Mouse (Mus musculus): ENCODE measurements around the gene Cyba. TPM values are rescaled to one million over a fixed set of nuclear protein-coding genes. Genes with fewer than 3 reads are reported as not detected.
A peak's percentile ranks its signal among the peaks of the same experiment; 100 is the strongest.

Cyba gene
- total and polyA plus RNA-seq, 3 experiments = 41.2 to 92.8 (median 43.9) TPM

DNA sequence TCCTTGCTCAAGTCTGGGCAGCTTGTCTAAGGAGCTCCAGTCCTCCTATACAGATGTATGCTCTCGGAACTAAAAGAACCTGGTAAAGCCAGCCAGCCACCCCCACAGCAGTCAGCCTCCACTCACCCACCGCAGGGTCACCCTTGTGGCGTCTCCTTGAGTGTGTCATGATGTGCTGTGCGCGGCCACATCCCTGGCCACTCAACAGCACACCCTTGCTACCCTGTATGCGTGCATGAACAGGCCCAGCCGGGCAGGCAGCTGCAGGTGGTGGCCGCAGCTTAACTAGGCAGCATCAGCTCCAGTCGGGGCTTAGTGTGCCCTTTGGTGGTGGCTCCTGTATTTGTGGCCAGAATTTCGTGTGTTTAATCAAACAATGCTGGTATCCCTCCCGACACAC lies 24.4 kb upstream of the Cyba start:
- Histone ChIP-seq H3K79me2 (replicated peaks; ENCODE audit: control insufficient read depth, insufficient read depth, low read length) (no peaks in the 10 kb centered on the region), H3K9ac (ENCODE audit: low read depth, low read length) (no peak overlapping the region), H3K27ac (no peak overlapping the region), H3K27me3 (ENCODE audit: control insufficient read depth, insufficient read depth, low read length) (no peaks in the 10 kb centered on the region), H3K4me1 (ENCODE audit: control insufficient read depth, insufficient read depth, low read length) (peaks cover 4% of the 10 kb centered on the region; the same call in 1 of the 2 replicates), H3K4me3 (no peak overlapping the region), H3K36me3 (ENCODE audit: control insufficient read depth, insufficient read depth, low read length) (no peaks in the 10 kb centered on the region)
- WGBS = 71% methylated on average over 11 of the region's 11 CpGs
- intact Hi-C loops (cut with DNase I) = no loop called here
- no peak for TF ChIP-seq EP300 (IDR thresholded peaks at IDR 0.05; ENCODE audit: insufficient read depth, low read depth, low read length)
- TF ChIP-seq POLR2A (IDR thresholded peaks at IDR 0.05; ENCODE audit: insufficient read depth, low read depth, low read length) = no peak
- no peak for TF ChIP-seq CTCF (IDR thresholded peaks at IDR 0.05)
- DNase-seq = no peak

DNA sequence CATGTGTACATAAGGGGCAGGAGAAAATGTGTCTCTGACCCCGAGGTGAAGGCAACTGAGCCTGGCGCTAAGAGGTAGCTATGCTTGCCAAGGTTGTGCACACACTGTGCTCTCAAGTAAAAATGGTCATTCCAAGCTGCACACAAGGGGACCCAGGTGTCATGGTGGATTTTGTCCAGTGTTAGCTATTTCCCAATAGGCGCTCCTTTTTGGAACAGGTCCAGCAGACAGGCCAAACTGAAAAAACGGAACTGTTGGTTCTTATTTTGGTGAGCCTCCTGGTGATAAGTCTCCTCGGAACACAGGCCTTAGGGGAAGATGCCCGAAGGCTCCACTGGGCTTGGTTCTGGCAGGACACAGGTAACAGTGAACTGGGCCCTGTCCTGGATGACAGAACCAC lies 21.7 kb upstream of the Cyba start:
- Histone ChIP-seq H3K27me3 (ENCODE audit: control insufficient read depth, insufficient read depth, low read length) (no peaks in the 10 kb centered on the region), H3K36me3 (ENCODE audit: control insufficient read depth, insufficient read depth, low read length) (no peaks in the 10 kb centered on the region), H3K79me2 (replicated peaks; ENCODE audit: control insufficient read depth, insufficient read depth, low read length) (no peaks in the 10 kb centered on the region), H3K27ac (no peak overlapping the region), H3K9ac (ENCODE audit: low read depth, low read length) (no peak overlapping the region), H3K4me1 (ENCODE audit: control insufficient read depth, insufficient read depth, low read length) (no peaks in the 10 kb centered on the region), H3K4me3 (no peak overlapping the region)
- 78% methylated on average over 6 of the region's 6 CpGs for WGBS
- intact Hi-C loops (cut with DNase I) = no loop called here
- no peak for TF ChIP-seq CTCF (IDR thresholded peaks at IDR 0.05)
- no peak for TF ChIP-seq EP300 (IDR thresholded peaks at IDR 0.05; ENCODE audit: insufficient read depth, low read depth, low read length)
- TF ChIP-seq POLR2A (IDR thresholded peaks at IDR 0.05; ENCODE audit: insufficient read depth, low read depth, low read length) = no peak
- no peak for DNase-seq

DNA sequence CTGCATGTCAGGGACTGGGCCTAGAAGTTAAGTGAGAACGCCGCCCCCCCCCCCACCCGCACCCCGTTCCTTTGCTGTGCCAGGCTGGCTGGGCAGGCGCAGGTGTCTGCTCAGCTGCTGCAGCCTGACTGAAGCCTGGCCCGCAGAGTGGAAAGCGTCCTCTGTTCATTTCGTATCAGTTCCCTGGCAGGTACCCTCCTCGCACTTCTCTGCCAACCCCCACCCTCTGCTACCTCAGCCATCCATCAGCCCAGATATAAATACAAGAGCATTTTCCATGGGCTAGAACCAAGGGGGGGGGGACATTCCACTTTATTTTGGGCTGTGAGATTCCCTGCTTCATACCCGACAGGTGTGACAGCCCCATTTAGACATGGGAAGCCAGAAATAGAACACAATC lies 19.4 kb upstream of the Cyba start:
- Histone ChIP-seq H3K4me1 (ENCODE audit: control insufficient read depth, insufficient read depth, low read length) (no peaks in the 10 kb centered on the region), H3K4me3 (no peak overlapping the region), H3K36me3 (ENCODE audit: control insufficient read depth, insufficient read depth, low read length) (no peaks in the 10 kb centered on the region), H3K27me3 (ENCODE audit: control insufficient read depth, insufficient read depth, low read length) (no peaks in the 10 kb centered on the region), H3K9ac (ENCODE audit: low read depth, low read length) (no peak overlapping the region), H3K79me2 (replicated peaks; ENCODE audit: control insufficient read depth, insufficient read depth, low read length) (no peaks in the 10 kb centered on the region), H3K27ac (peak overlapping the region; percentile 54)
- TF ChIP-seq CTCF (IDR thresholded peaks at IDR 0.05) (no peak), EP300 (IDR thresholded peaks at IDR 0.05; ENCODE audit: insufficient read depth, low read depth, low read length) (peak; percentile 80), POLR2A (IDR thresholded peaks at IDR 0.05; ENCODE audit: insufficient read depth, low read depth, low read length) (no peak; the same call in 1 of the 2 replicates)
- WGBS = 70% methylated on average over 9 of the region's 10 CpGs
- intact Hi-C loops (cut with DNase I) = no loop called here
- peak in 1 of 2 experiments; percentile 68 for DNase-seq

DNA sequence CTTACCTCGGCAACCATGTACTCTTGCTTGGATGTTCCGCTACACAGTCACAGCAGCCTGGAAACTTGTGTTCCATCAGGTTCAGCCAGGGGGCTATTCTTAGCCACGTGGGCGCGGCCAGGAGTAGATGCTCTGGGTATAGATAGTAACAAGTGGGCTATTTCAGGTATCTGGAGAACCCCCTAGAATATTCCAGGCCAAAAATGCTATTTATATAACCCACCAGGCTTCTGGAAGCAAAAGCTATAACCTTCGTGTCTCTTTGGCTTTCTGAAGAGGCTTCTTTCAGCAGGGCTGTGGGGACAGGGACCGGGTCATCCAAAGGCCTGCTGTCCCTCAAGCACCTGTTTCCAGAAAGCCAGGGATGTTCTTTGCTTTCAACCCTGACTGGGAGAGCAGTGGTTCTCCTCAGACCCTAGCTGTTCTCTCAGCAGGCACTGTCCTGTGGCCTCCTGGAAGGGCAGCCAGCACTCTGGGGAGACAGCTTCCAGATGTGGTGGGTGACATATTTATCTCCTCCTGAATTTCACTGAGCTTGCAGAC lies 18.5 kb upstream of the Cyba start:
- intact Hi-C loops (cut with DNase I) = no loop called here
- Histone ChIP-seq H3K4me3 (no peak overlapping the region), H3K79me2 (replicated peaks; ENCODE audit: control insufficient read depth, insufficient read depth, low read length) (no peaks in the 10 kb centered on the region), H3K27ac (peak overlapping the region; percentile 92), H3K9ac (ENCODE audit: low read depth, low read length) (peak overlapping the region; percentile 36), H3K36me3 (ENCODE audit: control insufficient read depth, insufficient read depth, low read length) (no peaks in the 10 kb centered on the region), H3K4me1 (ENCODE audit: control insufficient read depth, insufficient read depth, low read length) (no peaks in the 10 kb centered on the region), H3K27me3 (ENCODE audit: control insufficient read depth, insufficient read depth, low read length) (no peaks in the 10 kb centered on the region)
- TF ChIP-seq CTCF (IDR thresholded peaks at IDR 0.05) (peak; percentile 44), POLR2A (IDR thresholded peaks at IDR 0.05; ENCODE audit: insufficient read depth, low read depth, low read length) (peak; percentile 30; the same call in 1 of the 2 replicates), EP300 (IDR thresholded peaks at IDR 0.05; ENCODE audit: insufficient read depth, low read depth, low read length) (peak; percentile 90)
- peak; percentile 40 to 76 for DNase-seq
- WGBS = 41% methylated on average over 7 of the region's 7 CpGs

DNA sequence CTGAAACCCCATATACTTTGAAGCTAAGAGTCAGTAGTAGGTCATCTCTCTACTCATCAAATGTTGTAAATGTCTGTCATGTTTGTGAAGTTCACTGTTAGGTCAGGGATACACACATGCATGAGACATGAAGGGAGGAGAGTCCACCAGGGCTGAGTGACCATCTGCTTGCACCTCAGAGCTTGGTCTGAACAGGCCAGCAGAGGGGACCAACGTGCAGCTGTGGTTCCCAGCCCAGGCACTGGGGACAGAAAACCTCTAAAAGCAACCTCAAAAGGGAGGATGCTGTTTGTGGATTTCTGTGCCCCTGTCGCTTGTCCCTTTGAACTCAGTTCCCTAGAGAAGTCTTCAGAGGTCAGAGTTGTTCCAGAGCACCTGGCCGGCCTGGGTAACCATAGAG lies 12.5 kb upstream of the Cyba start:
- no peak for DNase-seq
- Histone ChIP-seq H3K27ac (peak overlapping the region; percentile 95), H3K4me1 (ENCODE audit: control insufficient read depth, insufficient read depth, low read length) (peaks cover 2% of the 10 kb centered on the region; the same call in 1 of the 2 replicates), H3K36me3 (ENCODE audit: control insufficient read depth, insufficient read depth, low read length) (no peaks in the 10 kb centered on the region), H3K9ac (ENCODE audit: low read depth, low read length) (no peak overlapping the region), H3K79me2 (replicated peaks; ENCODE audit: control insufficient read depth, insufficient read depth, low read length) (no peaks in the 10 kb centered on the region), H3K27me3 (ENCODE audit: control insufficient read depth, insufficient read depth, low read length) (no peaks in the 10 kb centered on the region), H3K4me3 (no peak overlapping the region)
- intact Hi-C loops (cut with DNase I) = no loop called here
- WGBS = 49% methylated on average over 3 of the region's 3 CpGs
- TF ChIP-seq POLR2A (IDR thresholded peaks at IDR 0.05; ENCODE audit: insufficient read depth, low read depth, low read length) = no peak
- 0 out of 2 replicates have a peak, but pooled peaks have one; percentile 20 for TF ChIP-seq EP300 (IDR thresholded peaks at IDR 0.05; ENCODE audit: insufficient read depth, low read depth, low read length)
- TF ChIP-seq CTCF (IDR thresholded peaks at IDR 0.05) = peak; percentile 56

DNA sequence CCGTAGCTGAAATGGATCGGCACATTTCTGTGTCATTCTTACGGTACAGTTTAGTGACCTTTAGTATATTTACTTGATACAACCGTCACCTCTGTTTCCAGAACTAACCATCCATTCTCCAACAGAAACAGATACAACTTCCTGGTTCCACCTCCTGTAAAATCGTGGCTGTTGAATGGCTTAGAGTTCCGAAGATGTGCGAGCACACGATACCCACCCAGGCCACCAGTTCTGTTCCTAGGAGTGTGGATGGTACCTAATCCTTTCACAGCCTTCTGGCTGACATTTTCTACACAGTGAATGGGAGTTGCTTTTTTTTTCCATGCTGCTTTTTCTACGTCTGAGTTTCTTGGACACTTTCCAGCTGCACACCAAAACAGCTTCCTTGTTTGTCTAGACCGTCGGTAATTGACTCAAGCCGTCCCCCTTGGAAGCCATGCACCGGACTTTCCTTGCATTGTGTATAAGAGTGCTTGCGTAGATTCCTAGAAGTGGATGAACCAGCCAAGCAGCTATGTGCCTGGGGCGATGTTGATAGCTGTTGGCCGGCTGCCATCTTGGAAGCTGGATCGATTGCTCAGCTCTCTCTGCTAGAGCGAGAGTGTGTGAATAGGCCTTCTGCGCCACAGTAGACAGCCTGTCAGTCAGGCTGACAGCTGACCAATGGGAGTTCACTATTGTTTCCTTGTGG lies 11.5 kb upstream of the Cyba start:
- peak; percentile 86 to 90 for DNase-seq
- peaks cover 2% of the 10 kb centered on the region; the same call in 1 of the 2 replicates for H3K4me1 ChIP-seq (ENCODE audit: control insufficient read depth, insufficient read depth, low read length)
- intact Hi-C loops (cut with DNase I) = loop anchor here (5.0 kb wide), 2 partner anchors 67 to 162 kb away; partner anchors contain the start of genes Zc3h18 and Zfpm1
- under 1% methylated on average over 19 of the region's 19 CpGs for WGBS
- H3K27me3 ChIP-seq (ENCODE audit: control insufficient read depth, insufficient read depth, low read length) = no peaks in the 10 kb centered on the region
- peak overlapping the region; percentile 70 for H3K4me3 ChIP-seq
- peak overlapping the region; percentile 95 for H3K27ac ChIP-seq
- H3K79me2 ChIP-seq (replicated peaks; ENCODE audit: control insufficient read depth, insufficient read depth, low read length) = no peaks in the 10 kb centered on the region
- TF ChIP-seq EP300 (IDR thresholded peaks at IDR 0.05; ENCODE audit: insufficient read depth, low read depth, low read length) (peak; percentile 78), POLR2A (IDR thresholded peaks at IDR 0.05; ENCODE audit: insufficient read depth, low read depth, low read length) (peak; percentile 56), CTCF (IDR thresholded peaks at IDR 0.05) (no peak)
- H3K9ac ChIP-seq (ENCODE audit: low read depth, low read length) = peak overlapping the region; percentile 78
- H3K36me3 ChIP-seq (ENCODE audit: control insufficient read depth, insufficient read depth, low read length) = no peaks in the 10 kb centered on the region
